Comparison of ENCODE assay signal across 8 mouse cellular contexts in the genomic region with DNA sequence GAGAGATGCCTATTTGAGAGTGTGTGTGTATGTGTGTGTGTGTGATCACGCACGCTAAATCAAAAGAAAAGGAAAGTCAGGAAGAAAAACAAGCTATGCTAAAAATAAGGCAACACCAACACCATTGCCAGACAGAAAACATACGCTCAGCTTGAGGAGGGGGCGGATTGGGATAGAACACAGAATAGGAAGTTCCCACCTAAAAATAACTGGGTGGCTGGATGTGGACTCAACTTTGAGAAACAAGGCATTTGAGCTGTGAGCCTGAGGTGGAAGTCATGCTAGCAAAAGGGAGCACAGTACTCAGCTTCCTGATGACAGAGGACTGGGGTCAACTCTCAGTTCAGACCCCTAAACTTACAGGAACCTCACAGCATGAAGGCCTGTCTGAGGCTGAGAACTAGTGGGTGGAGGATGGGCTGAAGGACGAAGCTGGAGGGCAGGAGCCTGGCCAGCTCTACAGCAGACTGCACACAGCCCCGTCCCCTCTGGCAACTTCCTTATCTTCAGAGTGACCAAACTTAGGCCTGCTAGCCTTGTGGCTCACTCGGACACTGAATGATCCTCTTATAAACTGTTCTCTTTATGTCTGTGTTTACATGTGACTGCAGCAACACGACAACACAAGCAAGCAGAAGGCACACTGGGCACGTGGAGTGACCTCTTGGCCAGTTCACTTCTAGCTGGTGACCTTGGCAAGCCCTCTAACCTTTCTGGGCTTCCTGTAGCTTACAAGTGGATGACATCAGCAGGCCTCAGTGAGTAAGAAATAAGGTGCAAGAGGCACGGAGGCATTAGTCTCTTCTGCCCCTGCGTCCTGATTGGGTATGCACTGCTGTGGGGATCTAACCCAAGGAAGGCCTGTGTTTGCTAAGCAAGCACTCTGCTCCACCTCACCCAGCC.
DNase-seq lines count a peak whose midpoint lies in the region; ATAC-seq and TF ChIP-seq lines count a peak whose summit lies in the region.

No protein-coding gene starts in this region.

- 74% methylated on average over 11 of the region's 11 CpGs for WGBS in midbrain, embryonic 14.5 days

- H3K4me2 ChIP-seq in midbrain, embryonic 14.5 days (ENCODE audit: low read length): no peak overlapping the region

- no peaks in the 10 kb centered on the region; the same call in 1 of the 2 replicates for H3K9me3 ChIP-seq in midbrain, embryonic 14.5 days (ENCODE audit: control insufficient read depth, low read length)

- ATAC-seq in midbrain, embryonic 14.5 days (ENCODE audit: low FRiP score, low TSS enrichment): no peak

- no peaks in the 10 kb centered on the region for H3K27me3 ChIP-seq in midbrain, embryonic 14.5 days (ENCODE audit: control insufficient read depth, insufficient read depth, low read length)

- H3K36me3 ChIP-seq in midbrain, embryonic 14.5 days (ENCODE audit: control insufficient read depth, insufficient read depth, low read length): no peaks in the 10 kb centered on the region

- no peak overlapping the region for H3K9ac ChIP-seq in midbrain, embryonic 14.5 days (replicated peaks; ENCODE audit: low read length)

- TF ChIP-seq CTCF in cortical plate, adult 2 months (IDR thresholded peaks at IDR 0.05; ENCODE audit: extremely low read depth, insufficient read depth, low read length): no peak

- 0 out of 2 replicates have a peak overlapping the region, but pooled peaks have one; percentile 5 for H3K27ac ChIP-seq in cortical plate, adult 2 months (ENCODE audit: insufficient read depth, low read length)
- peak overlapping the region; percentile 60 for H3K27ac ChIP-seq in midbrain, embryonic 14.5 days (replicated peaks; ENCODE audit: low read depth, low read length)

- peak; percentile 19 for DNase-seq in embryo, embryonic 10 days (ENCODE audit: low spot score)
- DNase-seq in embryo, embryonic 10.5 days (ENCODE audit: low spot score): no peak
- peak; percentile 79 to 80 for DNase-seq in heart, postnatal 10 days
- DNase-seq in left cerebral cortex, postnatal 25 days (ENCODE audit: low spot score in 2 of 2): peak; percentile 64 to 88
- DNase-seq in midbrain, embryonic 14.5 days: no peak
- no peak for DNase-seq in thymus, adult 18-20 months
- no peak for DNase-seq in cerebellum, adult 18-20 months

- intact Hi-C loops in heart, postnatal 10 days (cut with DNase I): loop anchor here (2.0 kb wide), 1 partner anchor 57 kb away; no protein-coding TSS in a partner anchor
- intact Hi-C loops in left cerebral cortex, postnatal 25 days (cut with DNase I): loop anchor here (1.0 to 2.0 kb wide), 2 partner anchors 227 to 317 kb away; no protein-coding TSS in a partner anchor

- H3K4me1 ChIP-seq in cortical plate, adult 2 months (ENCODE audit: control insufficient read depth, insufficient read depth, low read length): peaks cover 9% of the 10 kb centered on the region
- H3K4me1 ChIP-seq in midbrain, embryonic 14.5 days (ENCODE audit: control insufficient read depth, insufficient read depth, low read length): peaks cover 21% of the 10 kb centered on the region

- no peak for TF ChIP-seq POLR2A in cortical plate, adult 2 months (IDR thresholded peaks at IDR 0.05; ENCODE audit: extremely low read depth, insufficient read depth, low read length)

- no peak overlapping the region for H3K4me3 ChIP-seq in cortical plate, adult 2 months (ENCODE audit: insufficient read depth, low read length)
- no peak overlapping the region for H3K4me3 ChIP-seq in midbrain, embryonic 14.5 days (replicated peaks; ENCODE audit: low read depth, low read length)

Comparison
In these comparisons a context has a peak if more than half of its experiments do, and no peak if none do; other contexts are left out.
1. DNase-seq: peak in embryo, embryonic 10 days (single experiment), heart, postnatal 10 days (2 of 2) and left cerebral cortex, postnatal 25 days (2 of 2); none in embryo, embryonic 10.5 days (single experiment), midbrain, embryonic 14.5 days (single experiment), thymus, adult 18-20 months (0 of 2) and cerebellum, adult 18-20 months (0 of 2).